Mouse (Mus musculus): Measurements from ENCODE around the gene Snx30.

- TF ChIP-seq MAFK (IDR thresholded peaks at IDR 0.05; ENCODE audit: insufficient read depth, low read depth, low read length) = no peak
- no peak for TF ChIP-seq CHD2 (IDR thresholded peaks at IDR 0.05; ENCODE audit: low read depth, low read length)
Measured at GRCm38 (mm10) chr4:59829072-59829471, 23.4 kb downstream of the Snx30 start.
